Mouse (Mus musculus) hindbrain, embryonic 11.5 days (tissue): Measurements from ENCODE around the gene Fam217b. TPM values are rescaled to one million over a fixed set of nuclear protein-coding genes. Genes with fewer than 3 reads are reported as not detected.

Source experiments
- ATAC-seq: fragments of 200-750 bp; cut with Nextera tagmentation; 2 replicates; pipeline ENCODE4 v1.8.0; 2017; ENCODE audit warnings: mild to moderate bottlenecking, moderate TSS enrichment, moderate library complexity; ENCODE audit not compliant: low FRiP score
- DNase-seq: peaks from one replicate; pipeline ENCODE4 v3.0.0-alpha.2; 2015; ENCODE audit warnings: low spot score
- H3K27ac ChIP-seq: fragments of 300-500 bp; sonication (generic); 2 replicates; pipeline ENCODE4 v1.5.1; 2014; ENCODE audit warnings: mild to moderate bottlenecking, low read depth, low read length
- H3K27me3 ChIP-seq: fragments of 300-500 bp; sonication (generic); 2 replicates; pipeline ENCODE4 v1.6.1; 2014; ENCODE audit warnings: mild to moderate bottlenecking, low read length, moderate library complexity, mixed read lengths; ENCODE audit not compliant: control insufficient read depth, insufficient read depth
- H3K36me3 ChIP-seq: fragments of 300-500 bp; sonication (generic); 2 replicates; pipeline ENCODE4 v1.6.1; 2014; ENCODE audit warnings: mild to moderate bottlenecking, low read length, moderate library complexity, mixed read lengths; ENCODE audit not compliant: control insufficient read depth, insufficient read depth
- H3K4me1 ChIP-seq: fragments of 300-500 bp; sonication (generic); replicated peaks from 2 replicates; pipeline ENCODE4 v1.6.1; 2014; ENCODE audit warnings: low read length, mixed read lengths; ENCODE audit not compliant: control insufficient read depth, insufficient read depth
- H3K4me2 ChIP-seq: fragments of 300-500 bp; sonication (generic); replicated peaks from 2 replicates; pipeline ENCODE4 v1.6.1; 2014; ENCODE audit warnings: mild to moderate bottlenecking, low read depth, low read length
- H3K4me3 ChIP-seq: fragments of 300-500 bp; sonication (generic); 2 replicates; pipeline ENCODE4 v1.5.1; 2014; ENCODE audit warnings: low read depth, low read length
- H3K9ac ChIP-seq: fragments of 300-500 bp; sonication (generic); 2 replicates; pipeline ENCODE4 v1.6.1; 2014; ENCODE audit warnings: low read depth, low read length
- H3K9me3 ChIP-seq: fragments of 300-500 bp; sonication (generic); 2 replicates; pipeline ENCODE4 v1.6.1; 2016; ENCODE audit warnings: low read length; ENCODE audit not compliant: control insufficient read depth
- WGBS: fragments of 180-500 bp; shearing (Covaris S2); extraction: QIAGEN DNeasy Blood & Tissue Kit; methylation state at CpG from one replicate; pipeline ENCODE4 v1.1.7; 2014; 5-methylcytosine and 5-hydroxymethylcytosine counted together
- polyA plus RNA-seq: library from polyadenylated mRNA; unstranded; fragments of >200 nt; fragmentation: Nextera tagmentation; extraction: Ambion mirVana; gene quantifications from 2 replicates; pipeline ENCODE4 v1.2.1, GENCODE M21; 2014

Gene Fam217b
- polyA plus RNA-seq, 1 experiment from 2014 or later = 4.6 TPM

- Histone ChIP-seq H3K4me3 (no peak overlapping the region), H3K27ac (no peak overlapping the region), H3K36me3 (no peaks in the 10 kb centered on the region), H3K9me3 (no peaks in the 10 kb centered on the region), H3K4me2 (no peak overlapping the region), H3K27me3 (peaks cover 16% of the 10 kb centered on the region), H3K4me1 (peaks cover 8% of the 10 kb centered on the region; the same call in 1 of the 2 replicates), H3K9ac (no peak overlapping the region)
- DNase-seq (no peak), ATAC-seq (no peak)
- 74% methylated on average over 13 of the region's 13 CpGs for WGBS
These were observed 2.1 kb downstream of the Fam217b start for GRCm38 (mm10) chr2:178416427-178416826.

- WGBS = 64% methylated on average over 4 of the region's 4 CpGs
- no peak overlapping the region for H3K4me3 ChIP-seq
These were observed 2.6 kb downstream of the Fam217b start for GRCm38 (mm10) chr2:178416970-178417369.

GRCm38 (mm10) chr2:178420576-178420975 lies 6.3 kb downstream of the Fam217b start:
- DNase-seq (no peak), ATAC-seq (no peak)
- Histone ChIP-seq H3K4me2 (no peak overlapping the region), H3K27ac (no peak overlapping the region), H3K9me3 (no peaks in the 10 kb centered on the region), H3K9ac (no peak overlapping the region), H3K36me3 (no peaks in the 10 kb centered on the region), H3K27me3 (no peaks in the 10 kb centered on the region), H3K4me3 (no peak overlapping the region), H3K4me1 (no peaks in the 10 kb centered on the region)
- 77% methylated on average over 9 of the region's 9 CpGs for WGBS

More at GRCm38 (mm10) chr2:178416970-178417369, 2.6 kb downstream of the Fam217b start:
- Histone ChIP-seq H3K4me1 (peaks cover 8% of the 10 kb centered on the region; the same call in 1 of the 2 replicates), H3K27ac (no peak overlapping the region), H3K9ac (no peak overlapping the region), H3K27me3 (peaks cover 16% of the 10 kb centered on the region), H3K9me3 (no peaks in the 10 kb centered on the region), H3K36me3 (no peaks in the 10 kb centered on the region), H3K4me2 (no peak overlapping the region)
- ATAC-seq = no peak
- no peak for DNase-seq

- H3K27me3 ChIP-seq = no peaks in the 10 kb centered on the region
- no peaks in the 10 kb centered on the region for H3K9me3 ChIP-seq
- H3K4me1 ChIP-seq = no peaks in the 10 kb centered on the region
- no peak overlapping the region for H3K4me2 ChIP-seq
- ATAC-seq (peak; percentile 34; the same call in 1 of the 2 replicates), DNase-seq (no peak)
- 45% methylated on average over 6 of the region's 6 CpGs for WGBS
- no peak overlapping the region for H3K27ac ChIP-seq
- no peak overlapping the region for H3K4me3 ChIP-seq
- H3K36me3 ChIP-seq = no peaks in the 10 kb centered on the region
- H3K9ac ChIP-seq = no peak overlapping the region
These were observed 7.3 kb downstream of the Fam217b start for GRCm38 (mm10) chr2:178421603-178422002.

GRCm38 (mm10) chr2:178422186-178422585 lies 7.9 kb downstream of the Fam217b start:
- Histone ChIP-seq H3K27me3 (no peaks in the 10 kb centered on the region), H3K27ac (0 out of 2 replicates have a peak overlapping the region, but pooled peaks have one; percentile 7), H3K9me3 (no peaks in the 10 kb centered on the region), H3K4me1 (no peaks in the 10 kb centered on the region), H3K36me3 (no peaks in the 10 kb centered on the region), H3K4me3 (no peak overlapping the region), H3K9ac (no peak overlapping the region), H3K4me2 (no peak overlapping the region)
- no peak for ATAC-seq
- 46% methylated on average over 2 of the region's 3 CpGs for WGBS
- no peak for DNase-seq

- 80% methylated on average over 5 of the region's 5 CpGs for WGBS
- no peaks in the 10 kb centered on the region for H3K27me3 ChIP-seq
- H3K4me3 ChIP-seq = no peak overlapping the region
- no peaks in the 10 kb centered on the region for H3K9me3 ChIP-seq
- H3K36me3 ChIP-seq = no peaks in the 10 kb centered on the region
- H3K4me1 ChIP-seq = no peaks in the 10 kb centered on the region
- DNase-seq = no peak
- no peak overlapping the region for H3K27ac ChIP-seq
- no peak overlapping the region for H3K9ac ChIP-seq
- no peak for ATAC-seq
- no peak overlapping the region for H3K4me2 ChIP-seq
These were observed 8.9 kb downstream of the Fam217b start for GRCm38 (mm10) chr2:178423223-178423622.

- no peaks in the 10 kb centered on the region for H3K36me3 ChIP-seq
- H3K9ac ChIP-seq = no peak overlapping the region
- ATAC-seq = no peak
- no peaks in the 10 kb centered on the region for H3K4me1 ChIP-seq
- H3K4me3 ChIP-seq = no peak overlapping the region
- no peak overlapping the region for H3K4me2 ChIP-seq
- H3K27ac ChIP-seq = no peak overlapping the region
- no peaks in the 10 kb centered on the region for H3K27me3 ChIP-seq
- H3K9me3 ChIP-seq = no peaks in the 10 kb centered on the region
- DNase-seq = peak; percentile 47
- 57% methylated on average over 4 of the region's 4 CpGs for WGBS
These were observed 11.9 kb downstream of the Fam217b start for GRCm38 (mm10) chr2:178426229-178426628.

- Histone ChIP-seq H3K4me2 (no peak overlapping the region), H3K27me3 (no peaks in the 10 kb centered on the region), H3K4me1 (no peaks in the 10 kb centered on the region), H3K9ac (no peak overlapping the region), H3K27ac (no peak overlapping the region), H3K4me3 (no peak overlapping the region), H3K9me3 (no peaks in the 10 kb centered on the region), H3K36me3 (no peaks in the 10 kb centered on the region)
- WGBS = 85% methylated on average over 5 of the region's 5 CpGs
- ATAC-seq (no peak), DNase-seq (no peak)
These were observed 12.9 kb downstream of the Fam217b start for GRCm38 (mm10) chr2:178427181-178427580.

GRCm38 (mm10) chr2:178428183-178428582 lies 13.9 kb downstream of the Fam217b start:
- Histone ChIP-seq H3K27me3 (no peaks in the 10 kb centered on the region), H3K4me1 (no peaks in the 10 kb centered on the region), H3K27ac (no peak overlapping the region), H3K4me2 (no peak overlapping the region), H3K9ac (no peak overlapping the region), H3K9me3 (no peaks in the 10 kb centered on the region), H3K4me3 (no peak overlapping the region), H3K36me3 (no peaks in the 10 kb centered on the region)
- DNase-seq (no peak), ATAC-seq (no peak)
- WGBS = 82% methylated on average over 9 of the region's 9 CpGs
